Mouse (Mus musculus): ENCODE results near the gene Znhit6.

GRCm38 (mm10) chr3:145575340-145575739 is 665 bp upstream of the Znhit6 start:
- TF ChIP-seq CTCF (IDR thresholded peaks at IDR 0.05; ENCODE audit: insufficient read depth, low read depth, low read length) (no peak), POLR2A (IDR thresholded peaks at IDR 0.05; ENCODE audit: insufficient read depth, low read depth, low read length) (no peak)
